Mouse (Mus musculus) c-Kit-positive CD71-negative TER-119-negative erythroid progenitor cells, embryonic 14.5 days (primary cell): Measurements from ENCODE around the gene Lrrc8b.

Experiments used
- DNase-seq: peaks from one replicate; pipeline ENCODE4 v3.0.0-alpha.2; 2013; ENCODE audit warnings: low read depth

Lrrc8b gene

GRCm38 (mm10) chr5:105425587-105425986 lies 10.0 kb downstream of the Lrrc8b start:
- no peak for DNase-seq

- no peak for DNase-seq
Observed at GRCm38 (mm10) chr5:105427326-105427725, 11.8 kb downstream of the Lrrc8b start.

GRCm38 (mm10) chr5:105428265-105428974 lies 12.8 kb downstream of the Lrrc8b start:
- no peak for DNase-seq

GRCm38 (mm10) chr5:105430148-105430547 lies 14.6 kb downstream of the Lrrc8b start:
- DNase-seq, result no peak

GRCm38 (mm10) chr5:105439608-105440007 lies 24.0 kb downstream of the Lrrc8b start:
- DNase-seq, result no peak

GRCm38 (mm10) chr5:105440992-105441535 lies 25.5 kb downstream of the Lrrc8b start:
- no peak for DNase-seq

GRCm38 (mm10) chr5:105442212-105443000 lies 26.8 kb downstream of the Lrrc8b start:
- DNase-seq, result no peak

GRCm38 (mm10) chr5:105443057-105443815 lies 27.7 kb downstream of the Lrrc8b start:
- no peak for DNase-seq

- no peak for DNase-seq
Observed at GRCm38 (mm10) chr5:105445686-105446085, 30.1 kb downstream of the Lrrc8b start.

- DNase-seq, result no peak
Observed at GRCm38 (mm10) chr5:105454105-105454504, 38.5 kb downstream of the Lrrc8b start.

- DNase-seq, result no peak
Observed at GRCm38 (mm10) chr5:105459077-105459476, 43.5 kb downstream of the Lrrc8b start.

- no peak for DNase-seq
Observed at GRCm38 (mm10) chr5:105460551-105460950, 45.0 kb downstream of the Lrrc8b start.

- no peak for DNase-seq
Observed at GRCm38 (mm10) chr5:105461076-105461475, 45.5 kb downstream of the Lrrc8b start.

GRCm38 (mm10) chr5:105464671-105465070 lies 49.1 kb downstream of the Lrrc8b start:
- DNase-seq, result no peak

GRCm38 (mm10) chr5:105465550-105465949 lies 50.0 kb downstream of the Lrrc8b start:
- no peak for DNase-seq

- no peak for DNase-seq
Observed at GRCm38 (mm10) chr5:105466471-105466902, 50.9 kb downstream of the Lrrc8b start.

GRCm38 (mm10) chr5:105467271-105467670 lies 51.7 kb downstream of the Lrrc8b start:
- no peak for DNase-seq

GRCm38 (mm10) chr5:105472983-105473705 lies 57.6 kb downstream of the Lrrc8b start:
- DNase-seq, result no peak

- no peak for DNase-seq
Observed at GRCm38 (mm10) chr5:105477527-105477926, 62.0 kb downstream of the Lrrc8b start.

- no peak for DNase-seq
Observed at GRCm38 (mm10) chr5:105479673-105480072, 64.1 kb downstream of the Lrrc8b start.

- no peak for DNase-seq
Observed at GRCm38 (mm10) chr5:105480561-105480960, 65.0 kb downstream of the Lrrc8b start.

- no peak for DNase-seq
Observed at GRCm38 (mm10) chr5:105483632-105484031, 68.1 kb downstream of the Lrrc8b start.
